Mouse (Mus musculus) gastrocnemius, postnatal 10 days (tissue): Measurements from ENCODE around the gene Agfg2. TPM values are rescaled to one million over a fixed set of nuclear protein-coding genes. Genes with fewer than 3 reads are reported as not detected.
A peak's percentile ranks its signal among the peaks of the same experiment; 100 is the strongest.
"Not testable (repeated sequence)": the region's sequence is repeated elsewhere in the genome, so short reads cannot be mapped to it uniquely, and the experiment has no call there.

ENCODE experiments used
- DNase-seq: peaks from one replicate; pipeline ENCODE4 v3.0.0; 2021; ENCODE audit warnings: mixed read lengths
- long read RNA-seq, 2 experiments: library from polyadenylated mRNA; stranded (forward); transcript quantifications; one replicate each; pipeline ENCODE4 v2.0.0; 2021
- total RNA-seq, 2 experiments: library from RNA; stranded (reverse); gene quantifications; 2 replicates each; pipeline ENCODE4 v1.2.3; 2021

Agfg2 gene
- total RNA-seq = 1 to 10 TPM; 4.3 to 5.9 TPM
- long read RNA-seq, experiment 1, transcript Agfg2-201 (12 exons, 2,893 nt) = major isoform, 7 of 14 reads
- long read RNA-seq, experiment 1, partial matches to known transcripts = 0 of 14 reads
- long read RNA-seq, experiment 1, other reads (novel, unspliced or antisense) = 3 of 14 reads
- long read RNA-seq, experiment 2, transcript Agfg2-201 (12 exons, 2,893 nt) = major isoform, 12 of 16 reads
- long read RNA-seq, experiment 2, partial matches to known transcripts = 0 of 16 reads
- long read RNA-seq, experiment 2, other reads (novel, unspliced or antisense) = 4 of 16 reads

DNA sequence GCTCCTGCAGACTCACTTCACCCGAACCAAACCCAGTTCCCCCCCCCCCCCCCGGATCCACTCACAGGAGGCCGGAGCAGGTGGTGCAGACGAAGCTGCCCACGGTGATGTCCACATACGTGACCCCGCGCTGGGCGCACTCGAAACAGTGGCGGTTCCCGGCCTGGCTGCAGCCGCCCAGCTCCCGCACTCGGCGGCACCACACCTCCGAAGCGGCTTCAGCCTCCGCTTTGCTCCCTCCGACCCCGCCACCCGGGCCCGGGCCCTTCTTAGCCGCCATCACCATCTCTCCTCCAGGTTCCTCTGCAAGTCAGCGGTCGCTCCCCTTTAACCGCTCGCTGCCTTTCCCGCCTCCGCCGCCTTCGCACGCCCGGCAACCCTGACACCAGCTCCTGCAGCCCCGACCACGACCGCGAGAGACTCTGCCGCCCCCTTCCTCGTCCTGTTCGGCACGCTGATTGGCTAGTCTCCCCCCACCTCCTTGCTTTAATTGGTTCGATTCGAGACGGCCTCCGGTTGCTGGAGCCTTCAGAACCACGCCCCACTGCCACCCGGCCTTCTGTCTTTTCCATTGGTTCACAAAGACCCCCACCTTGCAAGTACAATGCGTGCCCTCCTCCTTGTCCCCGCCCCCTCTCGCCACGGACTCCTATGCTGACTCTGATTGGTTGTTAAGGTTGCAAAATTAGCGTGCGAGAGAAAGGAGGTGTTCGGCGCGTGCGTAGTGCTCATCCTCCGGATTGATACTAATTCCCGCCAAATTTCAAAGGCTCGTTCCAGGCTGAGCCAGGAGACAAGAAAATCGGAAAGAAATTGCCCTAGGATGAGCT, at the start of gene Agfg2:
Gene Agfg2 (minus strand): TSS at position 433 of the 830 bp plus-strand sequence.
- peak; percentile 88 for DNase-seq

DNA sequence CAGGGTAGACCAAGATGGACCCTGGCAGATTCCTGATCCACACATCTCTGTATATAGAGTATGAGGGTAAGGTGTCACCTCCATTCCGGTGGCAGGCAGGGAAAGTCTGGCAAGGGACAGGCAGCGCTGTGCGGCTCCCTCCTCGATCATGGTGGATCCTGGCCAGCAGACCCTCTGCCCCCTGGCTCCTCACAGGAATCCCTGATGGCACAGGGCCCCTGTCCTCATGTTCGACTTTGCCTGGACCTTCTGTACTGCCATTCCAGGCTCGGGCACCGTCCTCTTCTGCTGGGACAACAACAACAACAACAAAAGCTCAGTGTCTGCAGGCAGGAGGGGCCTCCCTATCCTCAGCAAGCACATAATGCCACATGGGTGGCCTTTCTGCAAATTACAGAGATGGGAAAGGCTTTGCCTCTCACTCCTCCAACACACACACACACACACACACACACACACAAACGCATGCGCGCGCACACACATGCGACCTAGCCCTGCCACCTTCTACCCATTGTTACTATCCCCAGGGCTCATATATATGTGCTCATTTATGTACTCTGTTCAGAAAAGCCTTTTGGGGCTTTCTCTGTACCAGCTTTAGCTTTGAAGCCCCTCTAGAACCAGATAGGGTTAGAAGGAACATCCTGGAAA, 49.2 kb upstream of the Agfg2 start:
- no peak for DNase-seq

DNA sequence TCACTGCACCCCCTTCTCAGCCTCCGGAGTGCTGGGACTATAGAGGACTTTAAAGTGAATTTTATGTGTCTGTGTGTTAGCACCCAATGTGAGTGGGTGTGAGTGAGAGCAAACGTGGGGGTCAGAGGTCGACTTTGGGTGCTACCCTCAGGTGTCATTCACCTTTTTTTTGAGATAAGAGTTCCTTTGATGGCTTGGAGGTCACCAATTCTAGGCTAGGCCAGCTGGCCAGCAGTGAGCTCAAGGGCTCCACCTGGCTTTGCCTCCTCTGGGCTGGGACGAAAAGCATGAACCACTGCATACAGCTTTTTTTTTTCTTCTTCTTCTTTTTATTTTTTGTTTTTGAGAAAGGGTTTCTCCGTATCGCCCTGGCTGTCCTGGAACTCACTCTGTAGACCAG, 42.2 kb upstream of the Agfg2 start:
- DNase-seq = no peak

DNA sequence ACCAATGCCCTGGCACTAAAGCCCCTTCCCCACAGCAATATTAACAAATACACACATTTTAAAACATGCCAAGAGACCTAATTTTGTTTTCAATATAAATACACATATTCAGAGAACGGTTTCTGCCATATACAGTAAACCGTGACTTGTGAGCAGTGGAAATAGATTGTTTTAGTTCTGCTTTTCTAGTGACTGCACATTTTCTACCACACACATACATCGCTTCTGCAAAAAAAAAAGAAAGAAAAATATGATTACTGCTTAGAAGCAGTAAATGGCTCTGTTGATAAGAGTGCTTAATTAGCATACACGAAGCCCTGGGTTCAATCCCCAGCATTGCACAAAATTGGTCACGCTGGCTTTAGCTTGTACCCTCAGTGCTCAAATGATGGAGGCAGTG, 39.3 kb upstream of the Agfg2 start:
- no peak for DNase-seq

DNA sequence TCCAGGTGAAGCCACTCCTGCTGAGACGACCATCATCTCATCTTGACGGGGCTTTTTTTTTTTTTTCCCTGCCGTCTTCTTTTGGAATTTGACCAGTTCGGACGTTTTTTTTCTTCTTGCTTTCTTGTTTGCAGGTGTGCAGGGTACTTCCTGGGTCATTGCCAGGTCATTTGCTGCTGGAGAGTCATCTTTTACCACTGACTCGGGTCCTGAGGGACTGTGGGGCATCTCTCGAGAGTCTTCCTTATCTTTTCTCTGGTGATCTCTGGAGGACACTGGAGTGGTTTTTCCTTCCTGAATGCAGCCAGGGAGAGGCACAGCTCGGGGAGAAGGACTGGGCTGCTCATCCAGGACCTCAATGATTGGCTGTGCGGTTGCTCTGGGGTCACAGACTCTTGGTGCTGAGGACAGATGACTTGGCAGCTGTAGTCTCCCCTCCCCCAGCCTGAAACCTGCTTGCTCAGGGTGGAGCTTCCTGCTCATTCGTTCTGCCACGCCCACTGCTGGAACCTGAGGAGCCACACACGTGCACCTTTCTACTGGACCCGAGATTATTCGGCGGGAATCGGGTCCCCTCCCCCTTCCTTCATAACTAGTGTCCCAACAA, 36.1 kb upstream of the Agfg2 start:
- not testable (repeated sequence) for DNase-seq

DNA sequence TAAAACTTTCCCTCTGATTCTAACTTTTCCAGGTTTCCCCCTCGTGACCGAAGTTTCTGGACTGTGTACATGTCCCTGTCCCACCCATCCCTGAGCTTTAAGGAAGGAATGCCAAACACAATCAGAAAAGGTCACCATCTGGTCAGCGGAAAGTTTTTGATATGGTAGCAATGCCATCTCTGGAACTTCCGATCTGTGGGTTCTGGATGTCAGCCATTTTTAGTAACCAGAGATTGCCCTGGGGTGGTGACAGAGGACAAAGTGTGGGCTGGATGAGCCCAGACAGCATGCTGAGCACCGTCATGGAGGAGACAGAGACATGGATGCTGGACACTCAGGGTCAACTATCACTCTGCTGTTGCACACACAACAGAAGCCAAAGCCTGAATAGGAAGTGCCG, 34.6 kb upstream of the Agfg2 start:
- DNase-seq = no peak

DNA sequence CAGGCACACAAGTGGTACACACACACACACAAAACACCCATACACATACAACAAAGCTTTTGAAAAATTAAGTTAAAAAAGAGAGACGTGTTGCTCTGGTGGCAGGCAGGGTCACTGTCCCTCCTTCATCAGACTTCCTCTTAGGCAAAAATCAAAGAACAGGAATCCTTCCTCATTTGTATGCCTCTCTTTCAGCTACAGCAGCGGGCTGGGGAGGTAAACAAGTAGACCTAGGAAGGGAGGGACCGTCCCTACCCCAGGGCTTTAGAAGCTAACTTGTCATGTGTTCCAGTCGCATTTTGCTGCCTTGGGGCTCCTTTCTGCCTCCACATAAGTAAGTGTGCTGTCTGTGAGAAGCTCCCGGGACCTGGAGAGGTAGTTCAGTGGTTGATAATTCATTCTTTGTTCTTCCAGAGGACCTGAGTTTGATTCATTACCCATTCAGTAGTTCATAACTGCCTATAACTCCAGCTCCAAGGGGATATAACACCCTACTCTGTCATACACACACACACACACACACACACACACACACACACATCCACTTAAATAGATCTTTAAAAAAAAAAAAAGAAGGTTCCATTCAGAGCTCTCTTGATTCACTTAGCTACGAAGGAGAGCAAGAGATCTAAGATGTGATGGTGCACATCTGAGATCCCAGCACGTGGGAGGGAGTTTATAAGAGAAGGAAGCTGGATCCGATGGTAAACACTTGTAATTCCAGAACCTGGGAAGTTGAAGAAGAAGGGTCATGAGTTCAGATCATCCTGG, 33.7 kb upstream of the Agfg2 start:
- DNase-seq = no peak

DNA sequence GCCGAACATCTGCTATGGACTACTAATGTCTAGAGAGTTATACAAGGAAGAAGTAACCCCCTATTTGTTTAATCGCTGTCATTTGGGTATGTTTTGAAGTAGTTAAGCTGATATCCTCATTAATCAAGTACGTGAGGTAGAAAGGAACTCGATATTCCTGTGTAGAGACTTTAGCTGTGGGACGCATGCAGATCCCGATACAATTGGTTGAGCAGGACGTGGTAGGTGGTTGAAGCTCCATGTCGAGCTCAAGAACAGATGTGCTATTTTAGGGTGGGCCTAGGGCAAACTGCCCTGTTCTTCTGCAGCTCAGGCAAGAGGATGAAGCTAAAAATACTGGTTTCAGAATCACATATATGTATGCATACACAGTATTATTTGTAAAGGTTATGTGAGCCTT, 31.2 kb upstream of the Agfg2 start:
- no peak for DNase-seq

DNA sequence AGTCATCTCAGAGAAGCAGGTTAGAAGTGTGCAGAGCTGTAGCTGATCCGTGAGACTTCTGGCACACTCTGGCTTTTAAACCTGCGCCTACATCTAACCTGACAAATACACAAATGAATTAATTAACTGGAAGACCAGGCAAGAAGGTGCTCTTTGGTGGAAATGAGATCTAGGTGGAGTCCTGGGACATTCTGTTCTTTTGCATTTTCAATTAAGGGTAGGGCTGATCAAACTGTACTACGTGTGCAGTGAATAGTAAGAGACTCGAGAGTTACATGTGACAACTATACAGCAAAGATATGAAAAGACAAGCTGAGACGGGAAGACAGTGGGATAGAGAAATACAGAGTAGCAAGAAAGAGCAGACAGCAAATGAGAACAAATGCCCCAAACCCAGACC, 28.9 kb upstream of the Agfg2 start:
- DNase-seq = no peak

DNA sequence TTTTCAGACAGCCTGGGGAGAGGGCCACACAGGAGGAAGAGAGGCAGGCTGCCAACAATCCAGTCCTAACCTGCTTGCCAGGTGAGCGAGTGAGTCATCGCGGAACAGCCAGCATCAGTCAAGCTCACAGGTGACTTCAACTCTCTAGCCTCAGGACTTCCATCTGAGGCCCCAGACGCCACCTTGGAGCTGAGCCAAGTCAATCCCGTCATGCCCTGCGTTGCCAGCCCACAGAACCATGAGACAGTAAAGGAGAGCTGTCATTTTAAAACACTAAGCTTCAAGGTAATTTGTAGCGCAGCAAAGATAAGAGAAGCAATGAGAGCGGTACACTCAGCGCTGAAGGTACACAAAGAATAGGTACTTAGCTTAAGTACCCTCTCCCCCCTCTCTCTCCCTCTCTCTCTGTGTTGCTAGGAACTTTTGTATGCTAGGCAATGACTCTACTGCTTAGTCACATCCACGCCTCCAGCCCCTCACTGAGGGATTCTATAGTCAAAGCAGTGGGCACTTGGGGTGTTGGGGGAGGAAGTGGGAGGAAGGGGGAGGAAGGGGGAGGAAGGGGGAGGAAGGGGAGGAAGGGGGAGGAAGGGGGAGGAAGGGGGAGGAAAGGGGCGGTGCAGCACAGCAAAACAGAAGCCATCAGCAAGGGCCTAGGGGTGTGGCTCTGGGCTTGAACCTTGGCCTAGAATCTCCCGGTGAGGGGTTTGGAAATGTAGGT, 22.5 kb upstream of the Agfg2 start:
- peak; percentile 14 for DNase-seq

DNA sequence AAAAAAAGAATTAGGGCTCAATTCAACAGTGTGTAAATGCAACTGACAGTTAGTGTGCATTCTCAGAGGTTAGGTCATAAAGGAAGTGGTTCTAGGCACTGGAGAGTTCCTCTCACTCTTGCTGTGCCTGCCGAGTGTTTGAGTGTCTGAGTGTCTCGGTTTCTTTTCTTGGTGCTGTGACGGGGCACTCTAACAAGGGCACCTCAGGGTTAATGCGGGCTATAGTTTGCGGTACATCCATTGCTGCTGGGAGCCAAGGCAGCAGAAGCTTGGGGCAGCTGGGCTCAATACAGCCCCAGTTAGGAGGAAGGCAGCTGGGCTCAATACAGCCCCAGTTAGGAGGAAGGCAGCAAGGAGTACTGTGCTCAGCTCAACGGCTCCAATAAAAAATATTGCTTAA, 20.7 kb upstream of the Agfg2 start:
- DNase-seq = no peak

DNA sequence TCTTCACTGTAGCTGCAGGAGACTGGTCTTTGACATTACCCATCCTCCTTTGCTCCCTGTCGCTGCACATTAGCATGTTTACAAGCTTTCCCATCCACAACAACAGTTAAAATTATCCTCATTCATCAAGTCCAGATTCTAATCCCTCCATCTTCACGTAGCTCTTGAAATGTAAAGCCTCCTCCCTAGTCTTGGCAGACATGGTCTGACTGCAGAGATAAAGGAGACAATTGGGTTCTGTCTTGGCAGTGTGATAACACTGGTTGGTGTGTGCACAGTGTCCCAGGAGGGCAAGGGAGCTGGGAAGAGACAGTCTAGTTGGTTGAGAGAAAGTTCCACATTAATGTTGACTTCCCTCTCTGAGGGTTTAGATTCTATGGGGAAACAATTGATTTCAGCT, 15.3 kb upstream of the Agfg2 start:
- DNase-seq = no peak

DNA sequence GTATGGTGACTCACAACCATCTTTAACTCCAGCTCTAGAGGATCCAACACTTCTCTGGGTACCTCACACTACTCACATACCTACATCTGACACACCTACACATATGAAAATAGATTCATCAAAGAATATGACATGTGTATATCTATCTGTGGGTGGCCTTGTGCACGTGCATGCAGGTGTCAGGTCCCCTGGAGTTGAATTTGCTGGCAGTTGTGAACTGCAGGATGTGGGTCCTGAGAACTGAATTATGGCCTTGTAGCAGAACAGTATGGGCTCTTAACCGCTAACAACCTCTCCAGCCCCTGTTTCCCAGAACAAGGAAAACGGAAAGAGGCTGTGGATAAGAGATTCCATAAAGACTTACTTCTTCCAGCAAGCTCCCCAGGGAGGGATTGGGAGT, 14.6 kb upstream of the Agfg2 start:
- no peak for DNase-seq

DNA sequence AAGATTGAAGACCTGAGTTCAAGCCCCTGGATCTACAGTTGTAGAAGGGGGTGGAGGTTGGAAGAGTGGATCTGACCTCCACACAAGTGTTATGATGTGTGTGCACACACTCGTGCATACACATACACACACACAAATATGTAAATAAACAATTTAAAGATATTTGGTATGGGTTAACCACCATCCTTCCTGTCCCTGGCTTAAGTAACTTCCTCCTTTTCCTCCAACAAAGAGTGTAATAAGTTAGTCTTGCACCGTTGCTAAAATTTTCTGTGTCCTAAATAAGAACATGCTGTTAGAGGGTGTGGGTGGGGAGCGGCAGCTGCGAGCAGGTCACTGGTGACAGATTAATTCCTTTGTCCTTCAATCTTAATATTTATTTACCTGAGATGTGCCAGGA, 11.4 kb upstream of the Agfg2 start:
- no peak for DNase-seq

DNA sequence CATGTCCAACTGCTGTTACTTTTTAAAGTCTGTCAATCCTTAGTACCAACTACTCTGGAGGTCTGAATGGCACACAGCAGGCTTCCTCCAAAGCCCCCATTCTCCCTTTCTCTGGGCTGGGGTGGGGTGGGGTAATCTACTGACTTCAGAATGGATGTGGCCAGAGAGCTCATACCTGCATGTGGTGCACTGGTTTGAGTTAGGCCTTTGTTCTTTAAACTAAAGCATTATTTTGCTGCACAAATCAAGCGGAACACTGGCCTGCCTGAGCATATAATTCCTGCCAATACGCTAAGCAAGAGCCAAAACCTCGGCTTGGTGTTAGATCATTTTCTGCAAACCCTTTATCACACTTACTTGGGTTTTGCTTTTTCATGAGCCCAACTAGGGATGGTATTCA, 10.3 kb upstream of the Agfg2 start:
- no peak for DNase-seq

DNA sequence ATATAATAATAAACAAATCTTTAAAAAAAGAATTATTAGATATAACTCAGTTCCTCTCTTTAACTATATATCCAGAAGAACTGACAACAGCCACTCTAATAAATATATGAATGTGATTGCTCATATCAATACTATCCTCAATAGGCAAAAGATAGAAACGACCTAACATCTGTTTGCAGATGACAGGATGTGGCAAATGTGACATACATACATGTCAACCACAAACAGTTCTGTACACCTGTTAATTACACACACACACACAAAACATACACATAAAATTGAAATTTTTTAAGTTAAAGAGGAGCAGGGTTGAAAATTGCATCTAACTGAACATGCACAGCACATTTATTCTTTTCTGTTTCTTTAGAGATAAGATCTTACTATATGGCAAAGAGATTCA, 7.4 kb upstream of the Agfg2 start:
- no peak for DNase-seq

DNA sequence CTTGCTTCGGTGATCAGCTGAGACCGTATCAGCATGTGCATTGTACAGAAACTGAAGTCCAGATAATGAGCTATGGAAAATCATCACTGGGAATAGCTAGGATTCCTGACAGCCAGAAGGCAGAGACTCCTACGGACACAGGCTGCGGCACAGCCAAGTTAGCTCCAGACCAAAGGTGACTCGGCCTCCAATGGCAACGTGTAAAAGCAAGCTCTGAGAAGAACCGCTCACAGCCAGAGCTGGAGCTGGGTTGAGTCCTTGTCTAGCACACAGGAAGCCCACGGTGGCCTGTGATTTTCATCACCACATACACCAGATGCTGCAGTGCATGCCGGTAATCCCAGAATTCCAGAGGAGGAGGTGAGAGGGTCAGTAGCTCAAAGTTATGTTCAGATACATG, 6.0 kb upstream of the Agfg2 start:
- no peak for DNase-seq

DNA sequence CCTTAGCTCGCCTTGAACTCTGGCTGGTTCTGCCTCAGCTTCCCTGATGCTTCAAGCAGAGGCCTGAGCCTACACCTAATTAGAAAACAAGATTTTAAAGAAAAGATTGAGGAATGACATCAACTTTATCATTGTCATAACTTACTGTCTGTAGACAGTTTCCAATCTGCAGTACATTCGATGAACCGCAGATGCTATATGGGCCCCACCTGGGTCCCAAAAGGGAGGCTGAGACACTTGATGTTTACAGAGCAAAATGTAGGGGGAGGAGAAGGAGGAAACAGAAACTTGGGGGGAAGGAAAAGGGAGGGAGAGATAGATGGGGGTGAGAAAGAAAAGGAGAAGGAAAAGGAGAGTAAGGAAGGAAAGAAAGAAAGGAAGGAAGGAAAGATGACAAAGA, 5.4 kb upstream of the Agfg2 start:
- no peak for DNase-seq

DNA sequence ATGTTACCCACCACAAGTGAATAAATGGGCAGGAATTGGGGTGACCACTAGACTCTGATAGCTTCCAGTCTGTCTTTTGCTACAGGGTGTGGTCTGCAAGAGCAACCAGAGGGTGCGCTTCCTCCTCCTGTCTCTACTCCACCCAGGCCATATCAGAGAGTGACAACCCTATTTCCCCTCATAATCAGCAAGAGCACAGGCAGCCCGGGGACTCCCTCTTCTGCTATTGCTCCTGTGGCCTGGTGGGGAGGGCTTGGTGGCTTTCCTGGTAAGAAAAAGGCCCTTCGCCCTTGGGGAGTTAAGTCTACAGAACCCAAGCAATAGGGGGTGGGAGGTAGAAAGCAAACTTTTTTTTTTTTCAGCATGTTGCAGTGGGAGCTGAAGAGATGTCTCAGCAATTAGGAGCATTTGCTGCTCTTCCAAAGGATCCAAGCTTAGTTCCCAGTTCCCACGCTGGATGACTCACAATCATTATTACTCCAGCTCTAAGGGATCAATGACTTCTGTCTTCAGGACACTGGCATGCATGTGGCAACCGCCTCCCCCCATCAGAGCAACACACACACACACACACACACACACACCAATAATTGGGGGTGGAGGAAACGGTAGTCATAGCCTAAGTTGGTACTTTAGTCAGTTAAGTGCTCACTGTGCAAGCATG, 1.7 kb upstream of the Agfg2 start:
- no peak for DNase-seq

DNA sequence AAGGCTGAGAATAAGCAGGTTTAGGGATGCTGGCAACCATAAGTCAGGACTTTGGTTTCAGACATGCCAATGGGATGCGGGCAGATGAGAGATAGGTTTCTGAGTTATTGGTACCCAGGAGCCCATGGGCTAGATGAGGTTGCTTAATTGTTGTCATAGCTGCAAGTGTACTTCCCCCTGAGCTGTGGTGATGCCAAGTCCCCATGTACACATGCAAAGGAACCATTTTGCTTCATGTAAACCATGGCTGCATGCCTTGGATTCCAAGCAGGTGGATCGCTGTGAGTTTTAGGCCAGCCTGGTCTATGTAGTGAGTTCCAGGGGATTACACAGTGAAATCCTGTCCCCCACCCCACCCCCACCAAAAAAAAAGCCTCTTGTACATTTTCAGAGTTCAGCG, 1.1 kb upstream of the Agfg2 start:
- no peak for DNase-seq
